Mouse (Mus musculus) liver, embryonic 14.5 days (tissue): ENCODE measurements around the gene Elovl3. TPM values are rescaled to one million over a fixed set of nuclear protein-coding genes. Genes with fewer than 3 reads are reported as not detected.

Experiments
- ATAC-seq: fragments of 200-750 bp; cut with Nextera tagmentation; 2 replicates; pipeline ENCODE4 v1.8.0; 2017; ENCODE audit warnings: moderate number of reproducible peaks, mild to moderate bottlenecking, moderate library complexity; ENCODE audit not compliant: insufficient read depth
- DNase-seq, 3 experiments: peaks; one replicate each; pipeline ENCODE4 v3.0.0-alpha.2; 2012 to 2013; ENCODE audit warnings: low read depth in 3 of 3, low spot score in 3 of 3
- H3K27ac ChIP-seq: fragments of 300-500 bp; sonication (generic); 2 replicates; pipeline ENCODE4 v1.5.1; 2014; ENCODE audit warnings: moderate library complexity, mild to moderate bottlenecking, control low read depth, inconsistent platforms
- H3K27me3 ChIP-seq: fragments of 300-500 bp; sonication (generic); 2 replicates; pipeline ENCODE4 v1.6.1; 2014; ENCODE audit warnings: mild to moderate bottlenecking, low read length, moderate library complexity; ENCODE audit not compliant: control insufficient read depth, insufficient read depth
- H3K36me3 ChIP-seq: fragments of 300-500 bp; sonication (generic); replicated peaks from 2 replicates; pipeline ENCODE4 v1.6.1; 2014; ENCODE audit warnings: low read depth; ENCODE audit not compliant: control insufficient read depth, insufficient read depth
- H3K4me1 ChIP-seq, 2 experiments: fragments of 200-500 bp in 1 of 2; fragments of 300-500 bp in 1 of 2; sonication (generic) in 1 of 2; replicated peaks; 2 replicates each; pipeline ENCODE4 v1.6.1; 2012 to 2014; ENCODE audit warnings: antibody characterized with exemption in 1 of 2, inconsistent platforms in 1 of 2, low read length in 1 of 2; ENCODE audit not compliant: control insufficient read depth in 2 of 2, insufficient read depth in 2 of 2
- H3K4me2 ChIP-seq: fragments of 300-500 bp; sonication (generic); 2 replicates; pipeline ENCODE4 v1.6.1; 2014; ENCODE audit warnings: low read depth, mild to moderate bottlenecking, control low read depth, moderate library complexity
- H3K4me3 ChIP-seq, 2 experiments: fragments of 200-500 bp in 1 of 2; fragments of 300-500 bp in 1 of 2; sonication (generic) in 1 of 2; 2 replicates each; pipeline ENCODE4 v1.5.1; 2012 to 2014; ENCODE audit warnings: low read depth in 2 of 2, low read length in 2 of 2, mild to moderate bottlenecking in 2 of 2, control low read depth in 1 of 2, inconsistent platforms in 1 of 2, moderate library complexity in 1 of 2; ENCODE audit not compliant: insufficient read depth in 1 of 2
- H3K9ac ChIP-seq: fragments of 300-500 bp; sonication (generic); replicated peaks from 2 replicates; pipeline ENCODE4 v1.6.1; 2014; ENCODE audit warnings: mild to moderate bottlenecking, control low read depth, moderate library complexity
- H3K9me3 ChIP-seq: fragments of 300-500 bp; sonication (generic); 2 replicates; pipeline ENCODE4 v1.6.1; 2016; ENCODE audit warnings: low read length, mixed read lengths; ENCODE audit not compliant: control insufficient read depth
- CTCF ChIP-seq: IDR thresholded peaks from 2 replicates; pipeline ENCODE4 v1.5.1; 2016; ENCODE audit warnings: antibody characterized with exemption, low read depth, control low read depth
- EP300 ChIP-seq: IDR thresholded peaks from 2 replicates; pipeline ENCODE4 v1.6.1; 2016; ENCODE audit warnings: antibody characterized with exemption, low read depth
- WGBS: fragments of 180-500 bp; shearing (Covaris S2); extraction: QIAGEN DNeasy Blood & Tissue Kit; methylation state at CpG from one replicate; pipeline ENCODE4 v1.1.7; 2014; ENCODE audit not compliant: insufficient replicate concordance; 5-methylcytosine and 5-hydroxymethylcytosine counted together
- polyA plus RNA-seq, 2 experiments: library from polyadenylated mRNA; depleted of rRNA in 1 of 2; stranded (reverse) in 1 of 2; unstranded in 1 of 2; fragments of >200 nt; fragmentation: Nextera tagmentation in 1 of 2; extraction: Ambion mirVana in 1 of 2; gene quantifications; 2 replicates each; pipeline versions ENCODE4 v1.2.1 to v1.2.3; 2012 to 2014

Elovl3 gene
- polyA plus RNA-seq, 2 experiments: 0.02 TPM; not detected in 1

DNA sequence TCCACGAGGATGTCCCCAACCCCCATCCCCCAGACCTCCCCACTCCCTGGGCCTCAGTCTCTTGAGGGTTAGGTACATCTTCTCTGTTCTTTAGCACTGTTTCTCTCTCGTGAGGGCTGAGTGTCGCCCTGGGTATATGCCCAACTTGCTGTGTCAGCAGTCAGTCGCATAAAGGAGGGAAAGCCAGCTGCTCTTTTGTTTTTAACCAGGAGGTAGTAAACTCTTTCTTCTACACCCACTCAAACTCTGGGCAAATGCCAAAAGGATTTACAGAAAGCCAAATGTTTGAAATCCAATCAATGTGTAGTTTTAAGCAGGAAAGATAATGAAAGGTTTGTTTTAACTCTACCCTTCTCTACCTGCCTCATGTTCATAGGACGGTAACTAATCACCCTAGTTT lies 45.3 kb downstream of the Elovl3 start:
- Histone ChIP-seq H3K36me3 (no peaks in the 10 kb centered on the region; the same call in 1 of the 2 replicates), H3K4me2 (no peak overlapping the region), H3K9ac (no peak overlapping the region), H3K9me3 (no peaks in the 10 kb centered on the region), H3K27ac (no peak overlapping the region), H3K4me1 (no peaks in the 10 kb centered on the region), H3K27me3 (no peaks in the 10 kb centered on the region), H3K4me3 (no peak overlapping the region)
- TF ChIP-seq CTCF (no peak), EP300 (no peak)
- no peak for DNase-seq
- 67% methylated on average over 5 of the region's 5 CpGs for WGBS
- no peak for ATAC-seq

GRCm38 (mm10) chr19:46180274-46180673 lies 48.6 kb downstream of the Elovl3 start:
- Histone ChIP-seq H3K9me3 (no peaks in the 10 kb centered on the region), H3K36me3 (no peaks in the 10 kb centered on the region), H3K4me2 (no peak overlapping the region), H3K4me1 (no peaks in the 10 kb centered on the region), H3K27ac (no peak overlapping the region), H3K9ac (no peak overlapping the region), H3K4me3 (no peak overlapping the region), H3K27me3 (no peaks in the 10 kb centered on the region)
- 63% methylated on average over 2 of the region's 2 CpGs for WGBS
- DNase-seq (no peak), ATAC-seq (no peak)
- TF ChIP-seq EP300: no peak

DNA sequence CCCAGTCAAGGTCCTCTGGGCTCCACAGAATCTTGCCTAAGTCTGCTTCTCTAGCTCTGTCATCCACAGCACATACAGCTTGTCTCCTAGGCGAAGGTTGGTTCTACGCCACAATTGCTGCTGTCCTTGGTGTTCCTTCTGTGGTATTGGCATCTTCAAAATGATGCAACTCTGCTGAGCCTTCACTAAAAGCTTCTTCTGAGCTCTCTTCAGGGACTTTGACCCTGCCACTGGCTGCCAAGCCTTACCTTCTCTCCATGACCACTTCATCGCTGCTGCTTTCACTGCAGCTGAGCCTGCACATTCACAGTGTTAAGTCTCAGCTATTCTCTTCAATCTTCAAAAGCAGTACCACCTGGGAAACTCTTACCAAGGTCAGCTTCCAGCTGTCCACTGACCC lies 50.5 kb downstream of the Elovl3 start:
- Histone ChIP-seq H3K9ac (no peak overlapping the region), H3K9me3 (no peaks in the 10 kb centered on the region), H3K27me3 (no peaks in the 10 kb centered on the region), H3K4me3 (no peak overlapping the region), H3K4me1 (0 out of 4 replicates have a peak, but pooled peaks cover 0 to 2% of the 10 kb centered on the region in 2 experiments), H3K36me3 (no peaks in the 10 kb centered on the region), H3K4me2 (no peak overlapping the region), H3K27ac (no peak overlapping the region)
- ATAC-seq: no peak
- TF ChIP-seq EP300: no peak
- no peak for TF ChIP-seq CTCF
- 83% methylated on average over 3 of the region's 3 CpGs for WGBS
- DNase-seq: no peak

Other genes starting within 250 kb of the Elovl3 start
- 2.0 and 2.2 TPM in 2 replicates for gene Armh3, start 133.4 kb upstream of the Elovl3 start, polyA plus RNA-seq (2012; rRNA removed)
- gene Armh3, start 133.4 kb upstream of the Elovl3 start, polyA plus RNA-seq (2014; fragmentation: Nextera tagmentation; extraction: Ambion mirVana): 2.6 and 2.8 TPM in 2 replicates
- 0.96 and 1.2 TPM in 2 replicates for gene Hps6, start 128.4 kb upstream of the Elovl3 start, polyA plus RNA-seq (2012; rRNA removed)
- 1.3 and 1.4 TPM in 2 replicates for gene Hps6, start 128.4 kb upstream of the Elovl3 start, polyA plus RNA-seq (2014; fragmentation: Nextera tagmentation; extraction: Ambion mirVana)
- 17.5 and 19.4 TPM in 2 replicates for gene Pprc1, start 87.0 kb upstream of the Elovl3 start, polyA plus RNA-seq (2012; rRNA removed)
- 25.0 and 28.0 TPM in 2 replicates for gene Pprc1, start 87.0 kb upstream of the Elovl3 start, polyA plus RNA-seq (2014; fragmentation: Nextera tagmentation; extraction: Ambion mirVana)
- gene Ldb1, start 86.7 kb upstream of the Elovl3 start, polyA plus RNA-seq (2012; rRNA removed): 129 and 132 TPM in 2 replicates
- 22.8 and 29.0 TPM in 2 replicates for gene Ldb1, start 86.7 kb upstream of the Elovl3 start, polyA plus RNA-seq (2014; fragmentation: Nextera tagmentation; extraction: Ambion mirVana)
- gene Nolc1, start 56.0 kb upstream of the Elovl3 start, polyA plus RNA-seq (2012; rRNA removed): 36.6 and 63.9 TPM in 2 replicates
- 55.0 and 58.2 TPM in 2 replicates for gene Nolc1, start 56.0 kb upstream of the Elovl3 start, polyA plus RNA-seq (2014; fragmentation: Nextera tagmentation; extraction: Ambion mirVana)
- gene Pitx3, start 16.4 kb downstream of the Elovl3 start, polyA plus RNA-seq (2012; rRNA removed): not detected in 2 replicates
- not detected in 2 replicates for gene Pitx3, start 16.4 kb downstream of the Elovl3 start, polyA plus RNA-seq (2014; fragmentation: Nextera tagmentation; extraction: Ambion mirVana)
- 14.6 and 17.4 TPM in 2 replicates for gene Gbf1, start 20.6 kb downstream of the Elovl3 start, polyA plus RNA-seq (2012; rRNA removed)
- gene Gbf1, start 20.6 kb downstream of the Elovl3 start, polyA plus RNA-seq (2014; fragmentation: Nextera tagmentation; extraction: Ambion mirVana): 11.2 and 14.0 TPM in 2 replicates
- gene Nfkb2, start 172.4 kb downstream of the Elovl3 start, polyA plus RNA-seq (2012; rRNA removed): 4.0 and 4.5 TPM in 2 replicates
- 2.6 and 3.9 TPM in 2 replicates for gene Nfkb2, start 172.4 kb downstream of the Elovl3 start, polyA plus RNA-seq (2014; fragmentation: Nextera tagmentation; extraction: Ambion mirVana)
- gene Psd, start 195.3 kb downstream of the Elovl3 start, polyA plus RNA-seq (2012; rRNA removed): 4.9 and 5.9 TPM in 2 replicates
- 4.9 and 6.2 TPM in 2 replicates for gene Psd, start 195.3 kb downstream of the Elovl3 start, polyA plus RNA-seq (2014; fragmentation: Nextera tagmentation; extraction: Ambion mirVana)
- gene Fbxl15, start 196.3 kb downstream of the Elovl3 start, polyA plus RNA-seq (2012; rRNA removed): 6.3 and 8.0 TPM in 2 replicates
- gene Fbxl15, start 196.3 kb downstream of the Elovl3 start, polyA plus RNA-seq (2014; fragmentation: Nextera tagmentation; extraction: Ambion mirVana): 10.0 and 12.5 TPM in 2 replicates
- 35.3 and 54.9 TPM in 2 replicates for gene Cuedc2, start 206.8 kb downstream of the Elovl3 start, polyA plus RNA-seq (2012; rRNA removed)
- 76.6 and 79.2 TPM in 2 replicates for gene Cuedc2, start 206.8 kb downstream of the Elovl3 start, polyA plus RNA-seq (2014; fragmentation: Nextera tagmentation; extraction: Ambion mirVana)
- gene Mfsd13a, start 209.2 kb downstream of the Elovl3 start, polyA plus RNA-seq (2012; rRNA removed): 9.5 and 12.5 TPM in 2 replicates
- 8.3 and 9.5 TPM in 2 replicates for gene Mfsd13a, start 209.2 kb downstream of the Elovl3 start, polyA plus RNA-seq (2014; fragmentation: Nextera tagmentation; extraction: Ambion mirVana)
- 0.17 and 0.21 TPM in 2 replicates for gene 2310034G01Rik, start 218.4 kb downstream of the Elovl3 start, polyA plus RNA-seq (2012; rRNA removed)
- 0.16 and 0.74 TPM in 2 replicates for gene 2310034G01Rik, start 218.4 kb downstream of the Elovl3 start, polyA plus RNA-seq (2014; fragmentation: Nextera tagmentation; extraction: Ambion mirVana)